Mouse (Mus musculus) right cerebral cortex, postnatal 10 days (tissue): ENCODE measurements around the gene Olfr23.
"Not testable (repeated sequence)": the region's sequence is repeated elsewhere in the genome, so short reads cannot be mapped to it uniquely, and the experiment has no call there.

Source experiments
- DNase-seq, 2 experiments: peaks; one replicate each; pipeline ENCODE4 v3.0.0; 2021; ENCODE audit warnings: low spot score in 2 of 2

The Olfr23 gene

DNA sequence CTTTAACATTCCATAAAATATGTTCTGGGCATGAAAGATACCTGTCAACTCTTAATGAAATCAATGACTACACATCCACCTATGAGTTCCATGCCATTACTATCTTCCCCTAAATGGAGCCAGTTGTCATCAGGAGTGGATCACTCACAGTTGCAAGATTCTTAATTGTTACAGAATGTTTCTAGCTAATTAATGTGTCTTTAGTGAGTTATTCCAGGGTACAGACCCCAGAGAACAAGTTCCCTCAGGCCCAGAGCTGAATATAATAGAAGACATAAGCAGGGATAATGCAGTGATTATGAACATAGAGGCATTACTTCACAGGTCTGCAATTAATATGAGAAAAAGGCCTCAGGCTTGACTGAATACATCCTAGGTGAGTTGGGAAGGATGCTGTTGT is at the start of gene Olfr23:
Gene Olfr23, plus strand, starts transcription at position 301 of the 400 bp plus-strand sequence.
- no peak for DNase-seq

DNA sequence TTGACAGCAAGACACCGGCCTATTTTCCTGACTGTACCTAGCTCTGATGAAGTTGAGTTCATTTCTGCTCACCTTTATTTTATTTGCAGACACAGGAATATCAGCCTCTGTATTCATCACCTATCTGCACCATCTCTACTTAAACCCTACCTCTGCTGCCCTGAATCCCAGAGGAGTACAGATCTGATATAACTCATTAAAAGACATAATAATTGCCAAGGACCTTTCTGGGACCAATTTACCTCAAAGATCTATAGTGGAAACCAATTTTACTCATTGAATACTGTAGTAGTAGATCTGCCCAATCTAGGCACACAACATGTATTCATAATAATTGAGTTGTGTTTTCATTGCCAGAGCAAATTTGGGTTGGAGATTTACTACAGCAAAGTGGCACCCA is 45.8 kb upstream of the Olfr23 start, which contains the start of gene Olfr394:
Gene Olfr394, minus strand, starts transcription at position 101 of the 400 bp plus-strand sequence.
- DNase-seq: no peak

DNA sequence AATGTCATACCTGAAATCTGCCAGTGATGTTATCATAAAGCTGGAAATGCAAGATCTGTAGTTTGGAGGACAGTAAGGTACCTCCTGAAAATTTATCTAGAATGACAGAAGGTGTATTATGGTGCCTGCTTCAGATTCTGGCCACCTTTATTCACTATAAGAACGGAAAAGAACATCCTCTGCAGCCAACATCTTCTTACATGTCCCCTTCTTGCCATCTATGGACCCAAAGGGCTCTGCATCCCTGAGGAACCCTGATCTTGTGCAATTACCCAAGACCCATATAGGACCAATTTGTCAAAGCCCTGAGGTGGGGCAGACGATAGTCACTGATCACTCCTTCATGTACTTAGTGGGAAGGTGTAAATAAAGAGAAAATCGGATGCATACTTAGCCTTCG is 27.3 kb upstream of the Olfr23 start, which contains the start of gene Olfr395:
Gene Olfr395, minus strand, starts transcription at position 101 of the 400 bp plus-strand sequence.
- DNase-seq: not testable (repeated sequence)

DNA sequence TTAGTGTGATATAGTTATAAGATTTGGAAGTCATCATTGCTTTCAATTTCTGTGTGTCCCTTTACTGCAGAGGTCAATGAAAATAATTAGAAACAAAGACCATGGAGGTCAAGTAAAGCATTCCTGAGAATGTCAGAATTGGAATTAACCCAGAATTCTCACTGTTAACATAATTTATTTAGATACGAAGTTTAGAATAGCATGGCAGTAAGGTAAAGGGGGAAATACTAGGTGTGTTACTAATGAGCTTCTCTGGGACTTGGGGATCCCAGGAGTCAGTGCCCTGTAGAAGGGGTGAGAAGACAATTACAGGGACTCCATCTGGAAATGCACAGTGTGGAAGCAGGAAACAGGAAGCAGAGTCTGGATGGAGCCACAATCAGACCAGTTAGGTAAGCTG is 24.0 kb downstream of the Olfr23 start, which contains the start of gene Olfr397:
Gene Olfr397, plus strand, starts transcription at position 301 of the 400 bp plus-strand sequence.
- no peak for DNase-seq

DNA sequence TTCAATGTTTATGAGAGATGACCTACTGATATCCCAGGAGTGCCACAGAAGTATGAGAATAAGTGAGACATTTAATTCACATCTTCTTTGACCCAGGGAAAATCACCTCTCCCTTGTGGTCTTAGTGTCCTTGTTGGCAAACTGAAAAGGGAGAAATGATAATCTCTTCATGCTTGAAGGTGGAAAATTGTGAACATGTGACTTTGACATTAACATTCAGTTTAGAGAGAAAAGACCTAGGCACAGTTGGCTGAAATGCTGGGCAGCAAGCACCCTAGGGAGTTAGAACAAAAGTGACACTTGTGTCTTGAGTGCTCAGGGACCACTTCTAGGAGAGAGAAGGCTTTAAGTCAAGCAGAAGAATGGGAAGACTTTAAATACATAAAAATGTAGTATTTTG is 53.8 kb downstream of the Olfr23 start, which contains the start of gene Olfr398:
Gene Olfr398, minus strand, starts transcription at position 101 of the 400 bp plus-strand sequence.
- DNase-seq: no peak
